Mouse (Mus musculus): ENCODE data around the gene Cyb5r3.

Gene Cyb5r3

DNA sequence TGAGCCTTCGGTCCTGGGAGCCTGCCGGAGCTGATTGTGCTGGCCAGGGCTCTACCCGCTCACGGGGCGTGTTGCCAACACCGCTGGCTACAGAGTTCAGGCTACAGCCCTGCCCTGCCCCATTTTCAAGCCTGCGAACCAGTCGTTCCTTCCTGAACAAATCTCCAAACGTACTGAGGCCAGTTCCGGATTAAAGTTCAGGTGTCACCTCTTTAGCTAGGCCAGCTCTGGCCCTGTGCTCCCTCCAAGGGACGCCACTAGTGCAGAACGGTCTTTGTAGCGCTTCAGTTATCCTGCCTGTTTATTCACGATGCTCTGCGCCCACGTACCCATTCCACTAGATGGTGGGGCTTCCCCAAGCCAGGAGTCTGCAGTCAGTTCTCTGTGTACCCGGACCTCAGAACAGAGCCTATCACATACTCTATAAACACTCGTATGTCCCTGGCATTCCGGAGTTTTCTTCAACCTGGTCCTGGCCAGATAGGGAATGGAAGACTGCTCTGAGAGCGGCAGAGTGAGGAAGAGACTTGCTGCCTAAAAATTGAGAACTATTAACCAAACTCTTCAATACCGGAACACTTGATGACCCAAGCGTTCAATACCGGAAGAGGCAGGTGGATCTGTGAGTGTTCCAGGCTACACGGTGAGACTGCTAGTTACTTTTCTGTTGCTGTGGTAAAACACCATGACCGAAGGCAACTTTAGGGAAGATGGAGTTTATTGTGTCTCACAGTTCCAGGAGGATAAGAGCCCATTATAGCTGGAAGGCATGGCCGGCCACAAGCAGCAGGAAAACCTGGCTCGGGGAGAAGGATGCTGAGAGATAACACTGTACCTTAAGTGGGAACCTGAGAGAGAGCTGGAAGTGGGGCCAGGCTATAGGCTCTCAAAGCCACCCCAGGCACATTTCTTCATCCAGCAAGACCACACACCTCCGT lies at the start of gene Cyb5r3:
Gene Cyb5r3, minus strand, starts transcription at position 101 of the 938 bp plus-strand sequence.
- no peak for DNase-seq (ENCODE audit: low read depth, low spot score)

DNA sequence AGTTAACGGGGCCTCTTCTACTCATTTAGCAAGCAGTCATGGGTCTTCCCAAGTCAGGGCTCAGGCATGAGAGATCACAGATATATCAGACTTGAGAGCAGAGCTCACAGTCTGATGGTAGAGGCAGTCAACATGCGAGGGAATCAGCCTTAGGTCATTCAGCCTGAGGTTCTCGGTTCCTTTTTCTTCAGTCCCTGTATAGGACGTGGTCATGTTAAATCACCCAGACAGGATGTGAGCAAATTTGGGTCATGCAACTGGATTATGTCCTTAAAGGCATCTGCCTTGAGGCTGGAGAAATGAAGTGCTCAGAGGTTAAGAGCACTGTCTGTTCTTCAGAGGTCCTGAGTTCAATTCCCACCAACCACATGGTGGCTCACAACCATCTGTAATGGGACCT lies 49.3 kb upstream of the Cyb5r3 start:
- no peak for DNase-seq (ENCODE audit: low read depth, low spot score)

DNA sequence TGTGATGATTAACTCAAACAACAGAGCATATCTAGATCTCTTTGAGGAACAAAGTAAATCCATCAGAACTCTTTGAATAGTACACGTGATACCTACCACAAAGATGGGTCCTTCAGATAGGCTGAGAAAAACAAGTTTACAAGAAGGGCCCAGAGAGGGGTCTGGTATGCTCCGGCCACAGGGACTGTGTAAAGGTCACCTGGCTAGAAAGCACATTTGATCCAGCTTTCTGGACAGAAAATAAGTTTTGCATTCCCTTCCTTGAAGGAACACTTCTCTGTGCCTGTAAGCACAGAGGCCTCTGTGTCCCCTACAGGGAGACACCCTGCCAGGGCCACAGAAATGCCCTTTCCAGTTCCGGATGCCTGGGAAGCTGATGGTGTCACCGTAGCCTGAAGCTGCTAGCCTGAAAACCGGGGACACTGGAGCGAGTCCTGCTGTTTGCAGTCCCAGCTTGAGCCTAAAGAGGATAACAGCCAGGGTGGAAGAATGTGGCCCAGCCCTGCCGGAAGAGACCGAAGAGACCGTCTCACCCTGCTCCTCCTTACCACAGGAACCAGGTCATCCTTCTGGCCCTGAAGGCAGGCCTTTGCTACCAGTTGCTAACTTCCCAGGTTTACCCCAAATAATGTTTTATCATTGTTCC lies 48.1 kb upstream of the Cyb5r3 start:
- no peak for DNase-seq (ENCODE audit: low read depth, low spot score)

DNA sequence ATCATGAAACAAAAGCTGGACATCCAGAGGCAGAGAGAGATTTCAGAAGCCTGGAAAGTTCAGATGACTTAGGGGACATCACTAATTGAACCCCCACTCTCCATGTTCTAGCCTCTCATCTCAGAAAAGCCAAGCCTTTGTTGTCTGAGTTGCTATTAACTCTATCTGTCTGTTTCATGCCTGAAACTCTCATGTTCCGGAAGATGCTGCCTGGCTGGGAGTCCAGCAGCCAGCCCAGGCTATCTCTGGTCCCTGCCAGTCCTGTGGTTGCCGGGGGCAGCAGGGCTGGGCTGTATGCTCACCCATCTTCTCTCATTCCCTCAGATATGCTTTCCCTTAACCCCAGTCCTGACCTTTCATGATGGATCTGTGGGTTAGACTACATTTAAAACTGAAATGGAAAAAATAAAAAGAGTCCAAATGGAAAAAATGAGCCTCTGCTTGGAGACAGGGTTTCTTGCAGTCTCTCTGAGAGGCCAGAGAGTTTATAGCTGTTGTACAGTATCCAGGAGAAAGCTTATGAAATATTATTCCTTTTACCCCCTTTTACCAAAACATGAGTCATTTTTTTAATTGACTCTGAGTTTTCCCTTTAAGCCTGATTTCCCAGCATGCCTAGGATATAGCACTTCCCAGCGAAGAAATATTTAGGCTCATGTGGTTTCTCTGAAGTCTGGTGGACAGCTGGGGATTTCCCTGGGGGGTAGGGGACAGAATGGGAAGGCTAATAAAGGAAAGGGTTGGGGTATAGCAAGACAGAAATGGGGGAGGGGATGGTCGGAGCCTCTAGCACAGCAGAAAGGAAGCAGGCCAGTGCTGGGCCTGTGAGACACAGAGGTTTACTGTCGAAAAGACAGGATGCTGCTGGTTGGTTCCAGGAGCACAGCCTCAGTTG lies 43.2 kb upstream of the Cyb5r3 start:
- DNase-seq (ENCODE audit: low read depth, low spot score) = no peak

DNA sequence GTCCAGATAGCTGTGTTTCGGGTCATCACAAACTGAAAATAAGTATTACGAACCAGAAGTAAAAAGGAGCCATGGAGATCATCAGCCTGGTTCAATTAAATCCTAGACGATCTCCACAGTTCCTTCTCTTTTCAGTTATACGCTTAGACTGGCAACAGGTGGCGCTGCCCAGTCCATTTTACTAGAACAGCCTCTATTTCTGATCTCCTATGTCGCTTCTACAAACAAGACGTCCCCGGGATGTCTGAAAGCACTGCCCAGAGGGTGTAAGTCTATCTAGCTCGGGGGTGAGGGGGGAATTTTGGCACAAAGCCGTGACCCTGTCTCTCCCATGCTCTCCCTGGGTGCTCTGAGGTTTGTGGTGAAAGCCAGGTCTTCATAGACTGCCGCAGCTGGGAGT lies 37.8 kb upstream of the Cyb5r3 start:
- no peak for DNase-seq (ENCODE audit: low read depth, low spot score)

DNA sequence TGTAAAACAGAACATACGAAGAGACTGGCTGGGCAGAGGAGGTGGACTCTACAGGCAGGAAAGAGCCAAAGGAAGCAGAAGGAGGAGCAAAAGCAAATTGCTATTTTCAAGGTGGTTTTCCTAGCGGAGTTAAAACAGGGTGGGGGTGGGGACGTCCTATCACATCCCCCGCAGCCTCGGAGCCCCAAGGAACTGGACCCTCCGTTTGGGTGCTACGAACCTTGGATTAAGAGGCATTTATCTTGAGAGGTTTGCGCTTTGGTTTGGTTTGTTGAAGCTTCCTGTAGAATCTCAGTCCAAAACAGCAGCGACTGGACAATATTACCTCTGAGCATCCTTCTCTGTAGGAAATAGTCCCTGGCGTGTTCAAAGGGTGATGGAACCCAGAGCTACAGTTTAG lies 37.3 kb upstream of the Cyb5r3 start:
- DNase-seq (ENCODE audit: low read depth, low spot score) = no peak

DNA sequence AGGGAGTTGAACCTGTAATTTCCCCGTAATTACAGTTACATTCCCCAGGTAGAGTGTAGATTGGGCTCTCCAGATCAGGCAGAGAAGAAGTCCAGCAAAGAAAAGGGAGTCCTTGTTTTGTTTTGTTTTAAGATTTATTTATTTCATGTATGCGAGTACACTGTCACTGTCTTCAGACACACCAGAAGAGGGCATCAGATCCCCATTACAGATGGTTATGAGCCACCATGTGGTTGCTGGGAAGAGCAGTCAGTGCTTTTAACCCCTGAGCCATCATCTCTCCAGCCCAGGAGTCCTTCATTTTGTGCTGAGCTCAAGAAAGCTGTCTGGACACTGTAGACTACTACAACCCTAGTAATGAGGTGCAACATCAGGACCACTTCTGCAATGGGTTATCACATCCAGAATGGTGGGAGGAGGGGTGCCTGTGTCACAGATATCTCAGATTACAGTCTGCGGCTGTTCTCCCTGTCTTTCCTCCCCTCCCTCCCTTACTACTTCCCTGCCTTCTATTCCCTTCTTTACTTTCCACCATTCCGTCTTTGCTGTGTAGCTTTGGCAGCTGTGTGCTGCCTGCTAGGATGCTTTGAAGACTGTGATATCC lies 36.8 kb upstream of the Cyb5r3 start:
- DNase-seq (ENCODE audit: low read depth, low spot score) = no peak

DNA sequence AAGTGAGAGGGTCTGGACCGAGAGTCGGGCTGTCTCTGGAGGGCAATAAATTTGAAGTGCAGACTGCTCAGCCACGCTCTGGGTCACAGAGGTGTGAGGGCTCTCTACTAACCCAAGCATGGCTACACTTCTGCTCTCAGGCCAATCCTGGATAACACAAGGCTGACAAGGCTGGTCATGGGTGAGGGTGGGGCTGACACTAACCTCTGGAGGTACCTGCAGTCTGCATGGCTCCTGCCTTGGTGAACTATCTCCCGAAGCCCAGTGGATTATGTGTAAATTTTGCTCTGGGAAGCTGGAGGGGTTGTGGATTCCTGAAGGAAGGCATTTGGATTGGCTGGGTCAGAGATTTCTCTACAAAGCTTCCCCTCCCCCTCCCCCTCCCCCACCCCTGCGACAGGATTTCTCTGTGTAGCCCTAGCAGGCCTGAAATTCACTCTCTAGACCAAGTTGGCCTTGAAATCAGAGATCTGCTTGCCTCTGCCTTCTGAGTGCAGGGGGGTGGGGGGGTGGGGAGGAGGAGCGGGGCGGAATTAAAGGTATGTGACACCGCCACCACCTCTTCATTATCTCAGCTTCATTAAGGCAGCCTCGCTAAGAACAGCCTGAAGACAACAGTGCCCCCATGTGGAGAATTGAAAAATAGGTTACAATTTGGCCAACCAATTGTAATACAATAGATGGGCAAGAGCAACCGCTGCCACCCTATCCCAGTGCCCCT lies 32.5 kb upstream of the Cyb5r3 start:
- DNase-seq (ENCODE audit: low read depth, low spot score) = peak; percentile 53

DNA sequence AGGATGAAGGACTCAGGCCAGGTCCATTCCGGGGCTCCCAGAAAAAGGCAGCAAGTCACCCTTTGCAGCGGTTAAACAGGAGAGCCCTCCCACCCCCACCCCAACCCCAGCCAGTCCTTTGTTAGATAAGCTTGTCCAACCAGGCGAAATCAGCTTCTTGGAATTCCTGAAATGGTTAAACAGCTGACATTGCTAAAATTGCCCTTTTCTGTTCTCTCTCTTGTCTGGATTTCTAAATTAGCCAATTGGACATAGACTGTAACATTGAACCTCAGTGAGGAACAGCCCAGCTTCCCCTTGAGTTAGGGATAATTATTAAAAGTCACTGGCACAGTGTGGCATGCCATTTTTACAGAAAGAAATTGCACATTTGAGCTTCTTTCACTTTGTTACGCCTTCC lies 30.0 kb upstream of the Cyb5r3 start:
- DNase-seq (ENCODE audit: low read depth, low spot score) = no peak

DNA sequence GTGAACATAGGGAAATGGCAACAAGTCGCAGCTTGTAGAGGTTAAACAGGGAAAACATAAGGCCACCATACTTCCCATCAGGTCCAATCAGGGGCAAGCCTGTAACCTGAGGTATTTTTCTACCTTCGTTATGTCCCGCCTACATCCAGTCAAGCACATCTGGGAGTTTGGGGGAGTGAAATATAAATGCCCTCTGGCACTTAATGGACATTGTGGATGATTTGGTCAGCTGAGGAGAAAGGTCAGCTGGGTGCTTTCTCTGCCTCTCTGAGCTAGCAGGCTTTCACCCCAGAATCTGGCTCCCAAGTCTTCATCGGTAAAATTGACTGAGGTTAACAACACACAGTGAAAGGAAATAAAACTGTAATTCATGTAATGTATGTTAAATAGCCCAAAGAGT lies 21.0 kb upstream of the Cyb5r3 start:
- no peak for DNase-seq (ENCODE audit: low read depth, low spot score)

DNA sequence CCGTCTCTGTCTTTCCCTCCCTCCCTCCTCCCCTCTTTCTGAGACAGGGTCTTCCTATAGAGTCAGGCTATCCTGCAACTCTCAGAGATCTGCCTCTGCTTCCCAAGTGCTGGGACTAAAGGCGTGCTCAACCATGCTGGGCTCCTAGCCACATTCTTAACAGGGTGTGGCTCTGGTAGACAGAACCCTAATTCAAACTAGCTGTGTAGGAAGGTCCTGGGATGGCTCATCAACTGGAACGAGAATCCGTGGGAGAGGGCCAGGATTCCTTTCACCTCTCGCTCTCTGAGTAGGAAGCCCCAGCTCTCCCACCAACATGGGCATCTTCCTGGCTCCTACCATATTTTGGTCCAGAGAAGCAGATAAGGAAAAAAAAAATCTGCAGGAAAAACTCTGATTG lies 10.0 kb upstream of the Cyb5r3 start:
- no peak for DNase-seq (ENCODE audit: low read depth, low spot score)

DNA sequence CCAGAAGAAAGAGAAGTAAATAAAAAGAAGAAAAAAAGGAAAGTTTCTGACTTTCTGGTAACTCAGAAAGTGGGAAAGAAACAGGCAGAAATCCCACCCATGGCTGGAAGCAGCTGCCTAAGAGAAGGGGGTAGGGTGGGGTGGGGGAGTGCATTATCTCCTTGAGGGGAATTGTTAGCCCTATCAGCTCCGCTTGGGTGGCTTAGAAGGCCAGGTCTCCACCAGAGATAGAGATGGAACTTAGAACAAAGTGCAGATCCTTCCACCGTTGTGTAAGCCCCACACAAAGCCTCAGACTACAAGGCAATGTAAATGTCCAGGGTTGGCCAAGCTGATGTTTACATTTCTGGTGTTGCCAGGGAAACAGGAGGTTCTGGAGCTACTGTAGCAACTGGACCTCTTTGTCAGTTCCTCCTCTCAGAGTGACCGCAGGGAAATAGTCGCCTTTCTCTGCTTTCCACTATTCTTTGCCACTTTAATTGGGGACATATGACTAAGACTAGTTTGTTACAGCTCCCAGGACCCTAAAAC lies 9.5 kb upstream of the Cyb5r3 start:
- DNase-seq (ENCODE audit: low read depth, low spot score) = no peak

DNA sequence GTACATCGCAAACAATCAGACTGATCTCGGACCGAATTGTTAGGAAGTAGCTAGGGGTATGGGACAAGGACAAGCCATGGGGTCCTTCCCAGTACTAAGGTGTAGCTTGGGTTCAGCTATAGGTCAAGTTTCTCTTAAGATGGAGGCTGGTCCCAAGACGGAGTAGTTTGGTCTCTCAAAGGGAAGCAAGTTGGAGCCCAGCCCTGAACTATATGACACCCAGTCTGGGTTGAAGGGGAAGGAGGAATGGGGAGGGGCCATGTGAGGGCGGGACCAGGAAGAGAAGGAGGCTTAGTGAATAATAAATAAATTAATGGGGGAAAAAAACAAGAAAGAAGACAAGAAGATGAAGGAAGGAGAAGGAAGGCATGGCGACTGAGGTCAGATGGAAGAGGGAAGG lies 7.6 kb upstream of the Cyb5r3 start:
- DNase-seq (ENCODE audit: low read depth, low spot score) = no peak

DNA sequence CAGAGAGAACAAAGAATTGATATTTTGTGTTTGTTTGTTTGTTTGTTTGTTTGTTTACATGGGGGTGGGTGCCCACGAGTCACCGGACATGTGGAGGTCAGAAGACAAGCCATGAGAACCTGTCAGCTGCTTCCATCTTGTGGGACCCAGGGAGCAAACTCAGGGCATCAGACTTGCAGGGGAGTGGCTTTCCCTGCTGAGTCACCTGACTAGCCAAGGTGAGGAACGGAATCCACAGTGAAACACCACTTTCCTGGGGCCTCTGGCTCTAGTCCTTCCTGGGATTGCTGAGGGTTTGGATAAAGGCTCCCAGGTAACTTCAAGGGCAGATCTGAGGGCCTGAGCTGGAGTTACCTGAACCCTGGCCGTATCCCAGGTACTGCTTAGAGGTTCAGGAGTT lies 4.3 kb upstream of the Cyb5r3 start:
- no peak for DNase-seq (ENCODE audit: low read depth, low spot score)

DNA sequence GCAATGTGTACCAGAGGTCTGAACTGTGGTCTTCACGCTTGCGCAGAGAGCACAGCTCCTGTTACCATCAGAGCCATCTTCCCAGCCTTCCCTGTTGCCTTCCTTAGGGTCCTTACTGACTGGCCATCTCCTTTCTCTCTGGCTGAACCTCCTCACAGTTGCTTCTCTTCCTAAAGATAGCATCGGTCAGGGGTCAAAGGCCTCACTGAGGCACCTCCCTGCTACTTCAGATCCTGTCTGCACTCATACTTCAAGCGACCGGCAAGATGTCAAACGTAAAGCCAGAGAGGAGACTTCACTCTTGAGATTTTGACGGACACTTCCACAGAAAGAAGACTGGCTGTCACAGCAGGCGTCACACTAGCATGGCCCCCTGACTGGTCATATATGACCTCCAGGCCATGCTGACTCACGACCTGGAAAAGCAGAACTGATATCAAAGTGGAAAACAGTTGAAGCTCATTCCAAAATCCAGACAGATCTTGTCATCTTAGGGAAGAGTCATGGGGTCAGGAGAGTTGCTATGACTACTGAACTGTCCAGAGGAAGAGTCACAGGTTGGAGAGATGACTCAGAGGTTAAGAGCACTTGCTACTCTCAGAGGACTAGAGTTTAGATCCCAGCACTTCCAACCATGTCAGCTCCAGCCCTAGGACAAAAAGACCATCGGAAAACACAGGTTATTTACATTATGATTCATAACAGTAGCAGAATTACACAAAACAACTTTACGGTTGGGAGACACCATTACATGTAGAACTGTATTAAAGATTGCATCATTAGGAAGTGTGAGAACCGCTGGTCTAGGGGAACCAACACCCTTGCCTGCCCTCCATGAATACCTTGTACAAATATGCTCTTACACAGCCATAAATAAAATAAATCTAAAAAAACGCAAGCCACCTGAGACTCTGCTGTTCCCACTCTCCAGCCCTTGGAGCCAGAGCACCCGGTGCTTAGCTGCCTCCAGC lies 1.8 kb upstream of the Cyb5r3 start:
- no peak for DNase-seq (ENCODE audit: low read depth, low spot score)

DNA sequence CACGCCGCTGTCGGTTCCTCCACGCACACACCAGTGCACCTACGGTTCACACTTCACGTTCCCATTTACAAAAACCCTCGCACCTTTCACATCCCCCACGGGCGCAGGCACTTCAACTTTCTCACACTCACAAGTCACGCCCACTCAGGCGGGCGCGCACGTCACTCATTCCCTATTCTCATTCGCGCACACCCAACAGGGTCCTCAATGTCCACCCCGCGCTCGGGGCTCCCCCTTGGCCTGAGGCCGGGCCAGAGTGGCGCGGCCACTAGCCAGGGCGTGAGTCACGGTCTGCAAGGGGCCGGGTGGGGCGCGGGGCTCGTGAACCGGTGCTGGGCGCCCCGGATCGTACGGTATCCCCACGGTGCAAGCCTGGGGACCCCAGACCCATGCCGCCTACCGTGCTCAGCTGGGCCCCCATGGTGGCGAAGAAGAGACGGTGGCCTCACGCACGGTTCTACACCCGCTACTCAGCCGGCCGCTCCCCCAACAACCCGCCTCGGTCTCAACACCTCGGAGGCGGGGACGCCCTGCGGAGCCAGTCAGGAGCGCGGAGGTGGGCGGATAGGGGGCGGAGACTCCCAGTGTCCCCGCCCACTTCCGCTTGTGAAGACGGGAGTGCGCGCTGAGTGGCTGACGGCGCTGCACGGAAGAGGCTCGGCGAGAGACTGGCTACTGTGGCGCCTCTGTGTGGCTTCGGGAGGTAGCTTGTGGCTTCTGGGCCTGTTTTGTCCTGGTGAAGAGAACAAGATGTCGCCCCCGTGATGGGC lies 495 bp downstream of the Cyb5r3 start:
- peak; percentile 98 for DNase-seq (ENCODE audit: low read depth, low spot score)

DNA sequence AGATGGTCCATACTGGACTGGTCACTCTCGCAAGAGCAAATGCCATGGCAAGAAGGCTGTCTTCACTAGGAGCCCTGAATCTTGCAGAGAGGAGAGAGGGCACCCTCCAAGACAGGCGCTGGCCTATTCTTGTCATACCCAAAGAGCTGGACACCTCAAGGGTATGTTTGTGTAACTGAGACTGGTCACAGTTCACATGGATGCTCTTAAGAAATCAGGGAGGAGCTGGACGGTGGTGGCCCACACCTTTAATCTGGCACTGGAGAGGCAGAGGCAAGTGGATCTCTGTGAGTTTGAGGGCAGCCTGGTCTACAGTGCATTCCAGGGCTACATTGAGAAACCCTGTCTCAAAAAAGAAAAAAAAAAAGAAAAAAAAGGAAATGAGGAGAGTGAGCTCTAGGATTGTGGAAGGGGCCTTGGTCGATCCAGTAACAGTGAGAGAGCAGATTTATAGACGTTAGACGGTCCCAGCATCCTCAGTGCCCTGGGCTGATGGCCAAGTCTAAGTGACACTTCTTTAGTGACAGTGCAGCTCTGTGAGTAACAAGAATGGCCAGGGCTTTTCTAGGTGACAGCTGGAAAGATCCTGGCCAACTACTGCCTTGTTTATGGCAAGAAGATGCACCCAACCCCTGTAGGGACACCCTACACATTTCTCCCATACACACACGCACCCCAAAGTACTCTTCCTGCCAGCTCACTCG lies 1.3 kb downstream of the Cyb5r3 start:
- no peak for DNase-seq (ENCODE audit: low read depth, low spot score)
